Mouse (Mus musculus) lung, adult 2 months (tissue): ENCODE data around the gene Tpcn2. TPM values are rescaled to one million over a fixed set of nuclear protein-coding genes. Genes with fewer than 3 reads are reported as not detected.

Experiments
- DNase-seq: peaks from one replicate; pipeline ENCODE4 v3.0.0; 2022
- H3K4me1 ChIP-seq: fragments of 200-500 bp; 2 replicates; pipeline ENCODE4 v1.6.1; 2011; ENCODE audit warnings: low read length; ENCODE audit not compliant: control insufficient read depth, insufficient read depth
- H3K4me3 ChIP-seq: fragments of 200-500 bp; replicated peaks from 2 replicates; pipeline ENCODE3; 2011; ENCODE audit warnings: low read depth, mild to moderate bottlenecking, control low read depth, low read length; ENCODE audit errors: extremely low read depth
- CTCF ChIP-seq: fragments of 200-500 bp; IDR thresholded peaks from 2 replicates; pipeline ENCODE4 v1.5.1; 2011; ENCODE audit warnings: mild to moderate bottlenecking, low read length, control low read depth; ENCODE audit not compliant: insufficient read depth
- POLR2A ChIP-seq: fragments of 200-500 bp; IDR thresholded peaks from 2 replicates; pipeline ENCODE4 v1.6.1; 2011; ENCODE audit warnings: low read depth, mild to moderate bottlenecking, control low read depth, low read length, borderline replicate concordance; ENCODE audit errors: extremely low read depth
- WGBS: fragments of 180-500 bp; shearing (Covaris S2); methylation state at CpG from one replicate; pipeline ENCODE4 v1.1.7; 2018; 5-methylcytosine and 5-hydroxymethylcytosine counted together
- polyA plus RNA-seq: library from polyadenylated mRNA; depleted of rRNA; stranded (reverse); fragments of >200 nt; gene quantifications from 2 replicates; pipeline ENCODE4 v1.2.3, GENCODE M21; 2012

Gene Tpcn2
- polyA plus RNA-seq, 1 experiment: 40.9 TPM

- no peak overlapping the region for H3K4me3 ChIP-seq
- TF ChIP-seq POLR2A (no peak), CTCF (no peak)
- no peak for DNase-seq
Observed at GRCm38 (mm10) chr7:145234841-145235790, 48.7 kb downstream of the Tpcn2 start.

GRCm38 (mm10) chr7:145231659-145232058, 52.2 kb downstream of the Tpcn2 start:
- peak; percentile 39 for DNase-seq
- no peak for TF ChIP-seq CTCF
- Histone ChIP-seq H3K4me3 (no peak overlapping the region), H3K4me1 (peaks cover 2% of the 10 kb centered on the region; the same call in 1 of the 2 replicates)
- 60% methylated on average over 9 of the region's 9 CpGs for WGBS

More at GRCm38 (mm10) chr7:145234841-145235790, 48.7 kb downstream of the Tpcn2 start:
- 83% methylated on average over 10 of the region's 10 CpGs for WGBS
- peaks cover 7% of the 10 kb centered on the region; the same call in 1 of the 2 replicates for H3K4me1 ChIP-seq

- peaks cover 7% of the 10 kb centered on the region; the same call in 1 of the 2 replicates for H3K4me1 ChIP-seq
- 91% methylated on average over 6 of the region's 6 CpGs for WGBS
- no peak overlapping the region for H3K4me3 ChIP-seq
- DNase-seq: no peak
- no peak for TF ChIP-seq CTCF
- TF ChIP-seq POLR2A: no peak
Observed at GRCm38 (mm10) chr7:145226641-145227040, 57.2 kb downstream of the Tpcn2 start.

- 85% methylated on average over 6 of the region's 6 CpGs for WGBS
- no peak for TF ChIP-seq POLR2A
- no peak for TF ChIP-seq CTCF
- peaks cover 9% of the 10 kb centered on the region; the same call in 1 of the 2 replicates for H3K4me1 ChIP-seq
- no peak overlapping the region for H3K4me3 ChIP-seq
- DNase-seq: no peak
Observed at GRCm38 (mm10) chr7:145225626-145226025, 58.2 kb downstream of the Tpcn2 start.

- DNase-seq: peak; percentile 63
- Histone ChIP-seq H3K4me1 (peaks cover 9% of the 10 kb centered on the region; the same call in 1 of the 2 replicates), H3K4me3 (no peak overlapping the region)
- TF ChIP-seq CTCF (peak; percentile 66), POLR2A (no peak)
- WGBS: 24% methylated on average over 2 of the region's 2 CpGs
Observed at GRCm38 (mm10) chr7:145221841-145222689, 61.7 kb downstream of the Tpcn2 start.

GRCm38 (mm10) chr7:145221346-145221745, 62.5 kb downstream of the Tpcn2 start:
- WGBS: 55% methylated on average over 2 of the region's 2 CpGs
- H3K4me3 ChIP-seq: no peak overlapping the region
- no peak for TF ChIP-seq CTCF
- no peak for TF ChIP-seq POLR2A
- peaks cover 9% of the 10 kb centered on the region; the same call in 1 of the 2 replicates for H3K4me1 ChIP-seq
- DNase-seq: no peak

- Histone ChIP-seq H3K4me3 (no peak overlapping the region), H3K4me1 (peaks cover 9% of the 10 kb centered on the region; the same call in 1 of the 2 replicates)
- no peak for DNase-seq
- no peak for TF ChIP-seq POLR2A
- TF ChIP-seq CTCF: no peak
- 81% methylated on average over 9 of the region's 9 CpGs for WGBS
Observed at GRCm38 (mm10) chr7:145219420-145219831, 64.4 kb downstream of the Tpcn2 start.

- DNase-seq: no peak
- no peak overlapping the region for H3K4me3 ChIP-seq
- 53% methylated on average over 1 of the region's 1 CpGs for WGBS
- H3K4me1 ChIP-seq: peaks cover 2% of the 10 kb centered on the region; the same call in 1 of the 2 replicates
- TF ChIP-seq CTCF: peak; percentile 42; the same call in 1 of the 2 replicates
- TF ChIP-seq POLR2A: no peak
Observed at GRCm38 (mm10) chr7:145216591-145216990, 67.2 kb downstream of the Tpcn2 start.

GRCm38 (mm10) chr7:145215476-145215875, 68.3 kb downstream of the Tpcn2 start:
- no peak for DNase-seq
- Histone ChIP-seq H3K4me3 (no peak overlapping the region), H3K4me1 (no peaks in the 10 kb centered on the region)
- TF ChIP-seq POLR2A: no peak
- TF ChIP-seq CTCF: no peak
- 66% methylated on average over 4 of the region's 4 CpGs for WGBS
